Mouse (Mus musculus): ENCODE data around the gene Dph6.

Gene Dph6

DNA sequence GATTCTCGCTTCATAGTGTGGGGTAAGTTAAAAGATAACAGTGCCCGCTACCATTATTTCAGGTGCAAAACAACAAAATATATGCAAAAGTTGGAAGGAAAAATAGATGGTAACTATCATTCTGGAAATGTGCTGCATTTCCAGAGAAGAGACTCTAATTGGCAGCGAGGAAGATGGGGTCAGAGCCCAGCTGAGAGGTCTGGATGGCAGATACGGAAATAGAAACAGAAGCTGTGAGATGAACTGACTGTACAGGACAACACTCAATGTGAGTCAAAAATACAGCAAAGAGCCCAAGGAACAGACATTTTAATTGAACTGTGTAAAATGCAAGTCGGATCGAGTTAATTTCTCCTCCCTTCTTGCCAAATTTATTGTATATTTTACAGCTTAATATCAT, 114.3 kb downstream of the Dph6 start:
- DNase-seq (ENCODE audit: low spot score), result no peak

DNA sequence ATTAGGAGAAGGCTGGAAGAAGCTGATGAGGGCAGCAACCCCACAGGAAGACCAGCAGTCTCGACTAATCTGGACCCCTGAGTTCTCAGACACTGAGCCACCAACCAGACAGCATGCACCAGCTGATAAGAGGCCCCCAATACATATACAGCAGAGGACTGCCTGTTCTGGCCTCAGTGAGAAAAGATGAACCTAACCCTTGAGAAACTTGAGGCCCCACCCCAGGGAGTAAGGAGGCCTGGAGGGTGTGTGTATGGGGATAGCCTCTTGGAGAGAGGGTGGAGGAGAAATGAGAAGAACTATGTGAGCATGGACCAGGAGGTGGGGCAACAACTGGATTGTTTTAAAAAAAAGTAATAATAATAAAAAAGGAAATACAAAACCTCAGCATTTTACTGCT, 118.7 kb downstream of the Dph6 start:
- DNase-seq (ENCODE audit: low spot score), result peak; percentile 18

DNA sequence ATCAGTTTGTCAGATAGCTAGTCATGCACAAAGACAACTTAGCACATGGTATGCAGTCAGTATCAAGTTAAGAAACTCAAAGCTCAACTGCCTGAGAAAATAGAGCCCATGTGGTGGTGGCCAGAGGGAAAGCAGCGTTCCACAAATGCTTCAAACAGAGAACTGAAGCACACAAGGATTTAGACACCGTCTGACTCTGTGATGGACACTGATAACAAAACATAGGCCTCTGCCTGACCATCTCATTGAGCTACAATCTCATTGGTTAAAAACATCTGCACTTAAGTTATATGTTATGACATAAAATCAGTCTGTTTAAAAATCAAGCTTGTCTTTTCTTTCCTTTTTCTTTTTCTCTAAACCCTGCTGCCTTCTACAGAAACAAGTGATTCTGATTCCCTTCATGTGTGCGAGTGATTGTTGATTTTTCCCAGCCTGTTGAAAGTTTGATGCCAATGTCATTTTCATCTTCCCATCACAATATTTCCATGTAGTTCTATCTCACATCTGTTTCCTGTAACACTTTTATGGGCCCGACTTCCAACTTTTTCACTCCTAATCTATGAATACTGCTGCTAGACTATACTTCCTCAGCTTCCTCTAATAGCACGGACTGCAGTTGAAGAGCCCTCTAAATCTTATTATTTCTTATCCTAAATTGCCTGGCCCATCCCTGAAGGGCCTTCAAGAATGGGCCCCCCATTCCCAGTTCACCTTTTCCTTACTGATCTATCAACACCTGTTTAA, 123.6 kb downstream of the Dph6 start:
- no peak for DNase-seq (ENCODE audit: low spot score)

DNA sequence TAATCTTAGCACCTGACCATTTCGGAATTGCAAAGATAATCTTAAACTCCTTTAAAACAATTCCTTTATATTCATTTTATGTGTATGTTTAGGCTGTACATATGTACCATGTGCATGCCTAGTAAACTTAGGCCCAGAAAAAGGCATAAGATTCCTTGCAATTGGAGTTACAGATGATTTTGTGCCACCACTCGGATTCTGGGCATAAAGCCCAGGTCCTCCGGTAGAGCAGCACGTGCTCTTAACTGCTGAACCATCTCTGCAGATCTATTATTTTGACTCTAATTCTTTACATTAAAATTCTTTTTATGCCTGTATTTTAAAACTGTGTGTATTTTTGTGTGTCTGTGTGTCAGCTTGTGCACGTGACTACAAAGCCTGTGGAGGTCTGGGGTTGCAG, 134.3 kb downstream of the Dph6 start:
- DNase-seq (ENCODE audit: low spot score), result no peak

DNA sequence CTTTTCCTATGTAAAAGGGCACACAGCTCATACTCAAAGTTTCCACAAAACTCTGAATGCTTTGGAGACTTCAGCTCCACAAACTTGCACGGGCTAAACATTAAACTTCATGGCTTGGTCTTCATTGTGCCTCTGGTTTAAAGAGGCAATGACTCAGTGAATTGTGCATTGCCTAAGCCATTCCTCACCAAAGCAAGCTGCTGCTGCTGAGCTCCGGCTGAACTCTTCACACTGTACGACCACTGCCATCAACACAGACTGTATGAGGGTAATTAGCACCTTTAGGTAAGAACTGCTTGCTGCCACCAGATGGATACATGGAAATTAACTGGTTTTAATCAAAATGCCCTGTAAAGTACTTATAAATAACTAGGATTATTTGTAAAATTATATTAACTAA, 134.9 kb downstream of the Dph6 start:
- no peak for DNase-seq (ENCODE audit: low spot score)

DNA sequence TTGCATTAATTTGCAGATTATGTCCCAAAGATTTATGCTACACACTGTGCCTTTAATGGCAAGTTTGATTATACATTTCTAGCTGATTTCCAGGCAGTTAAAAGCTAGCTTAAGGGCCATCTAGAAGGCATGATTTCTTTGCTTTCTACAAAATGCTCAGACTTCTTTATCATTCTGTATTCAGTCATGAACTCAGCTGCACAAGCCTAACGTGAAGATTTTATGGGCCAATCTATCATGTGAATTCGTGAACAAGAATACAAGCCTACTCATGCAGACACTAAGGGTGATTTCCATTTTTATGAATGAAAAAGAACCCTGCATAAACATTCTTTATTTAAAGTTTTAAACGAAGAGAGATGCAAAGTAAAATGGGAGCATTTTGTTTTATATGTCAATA, 162.4 kb downstream of the Dph6 start:
- DNase-seq (ENCODE audit: low spot score), result no peak

DNA sequence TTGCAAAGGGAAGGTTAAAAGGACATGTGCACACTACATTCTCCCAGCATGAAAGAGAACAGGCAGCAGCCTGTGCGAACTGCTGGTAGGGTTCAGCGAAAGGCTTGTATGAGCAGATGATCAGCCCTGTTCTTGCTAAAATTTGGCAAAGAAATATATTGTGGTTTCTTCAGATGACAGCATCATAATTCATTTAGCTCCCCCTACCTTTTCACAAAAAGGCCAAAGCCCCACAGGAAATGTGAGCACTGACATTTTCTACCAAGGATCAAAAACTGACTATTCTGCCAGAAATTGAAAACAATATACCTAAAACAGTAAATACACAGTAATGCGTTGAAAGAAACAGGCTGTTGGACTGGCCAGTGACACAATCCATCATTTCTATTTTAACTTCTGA, 162.9 kb downstream of the Dph6 start:
- DNase-seq (ENCODE audit: low spot score), result no peak

DNA sequence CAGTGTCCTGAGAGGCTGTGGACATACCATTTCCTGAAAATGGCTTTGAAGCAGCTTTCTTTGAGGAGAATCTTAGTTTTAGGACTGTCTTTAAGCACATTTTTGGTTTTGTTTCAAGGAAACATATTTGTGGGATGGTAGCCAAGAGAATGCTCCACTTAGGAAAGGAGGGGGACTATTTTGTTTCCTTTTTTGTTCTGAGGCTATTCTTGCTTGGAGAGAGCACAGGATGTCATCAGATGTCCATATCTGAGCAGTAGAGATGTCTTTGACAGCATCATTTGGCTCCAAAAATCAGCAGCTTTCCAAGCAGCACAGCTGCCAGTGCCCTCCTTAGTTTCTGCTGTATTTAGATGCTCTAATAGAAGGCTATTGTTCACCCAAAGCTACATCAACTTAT, 167.8 kb downstream of the Dph6 start:
- DNase-seq (ENCODE audit: low spot score), result no peak
